In the genomic region with DNA sequence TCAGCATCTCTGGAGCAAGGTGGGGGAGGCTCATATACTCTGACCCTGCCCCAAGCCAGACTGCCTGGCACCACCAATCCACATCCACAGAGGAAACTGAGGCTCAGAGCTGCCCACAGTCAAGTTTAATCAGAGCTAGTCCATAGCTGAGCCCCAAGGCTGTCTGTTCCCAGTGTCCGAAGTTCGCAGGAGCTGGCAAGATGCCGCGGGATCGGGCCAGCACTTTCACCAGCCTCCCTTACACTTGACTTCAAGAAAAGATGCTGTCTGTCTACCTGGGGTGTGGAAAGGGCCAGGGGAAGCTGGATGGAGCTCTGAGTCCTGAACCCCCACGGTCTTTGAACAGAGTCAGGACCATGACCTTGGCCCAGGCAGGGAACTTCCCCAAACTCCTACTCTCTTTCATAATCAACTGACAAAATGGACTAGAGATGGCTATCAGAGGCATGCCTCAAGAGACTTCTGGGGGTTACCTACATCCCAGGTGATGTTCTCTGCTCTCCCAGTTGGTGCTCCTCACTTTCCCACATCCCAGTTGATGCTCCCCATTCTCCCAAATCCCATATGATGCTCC, we compare ENCODE assay signal across 8 mouse cellular contexts. TPM values are rescaled to one million over a fixed set of nuclear protein-coding genes. Genes with fewer than 3 reads are reported as not detected.
DNase-seq lines count a peak whose midpoint lies in the region; ATAC-seq and TF ChIP-seq lines count a peak whose summit lies in the region.

No protein-coding gene starts in this region.

- no peak overlapping the region for H3K4me2 ChIP-seq in lung, embryonic 16.5 days (ENCODE audit: low read depth, low read length)
- H3K4me2 ChIP-seq in intestine, postnatal 0 days (replicated peaks; ENCODE audit: low read depth): no peak overlapping the region
- no peak overlapping the region for H3K4me2 ChIP-seq in neural tube, embryonic 14.5 days (ENCODE audit: low read depth, low read length)

- WGBS in lung, embryonic 16.5 days: 74% methylated on average over 6 of the region's 6 CpGs
- WGBS in lung, adult 2 months: 64% methylated on average over 6 of the region's 6 CpGs
- 71% methylated on average over 6 of the region's 6 CpGs for WGBS in intestine, postnatal 0 days
- 82% methylated on average over 6 of the region's 6 CpGs for WGBS in neural tube, embryonic 14.5 days

- H3K4me1 ChIP-seq in lung, embryonic 16.5 days (replicated peaks; ENCODE audit: control insufficient read depth, insufficient read depth, low read length): peaks cover 20% of the 10 kb centered on the region
- H3K4me1 ChIP-seq in lung, adult 2 months (ENCODE audit: control insufficient read depth, insufficient read depth, low read length): peaks cover 10% of the 10 kb centered on the region
- H3K4me1 ChIP-seq in intestine, postnatal 0 days (replicated peaks; ENCODE audit: control insufficient read depth, insufficient read depth, low read length): no peaks in the 10 kb centered on the region
- peaks cover 16% of the 10 kb centered on the region for H3K4me1 ChIP-seq in neural tube, embryonic 14.5 days (ENCODE audit: control insufficient read depth, insufficient read depth, low read length)

- H3K27me3 ChIP-seq in lung, embryonic 16.5 days (ENCODE audit: control insufficient read depth, insufficient read depth, low read depth, low read length): no peaks in the 10 kb centered on the region
- H3K27me3 ChIP-seq in intestine, postnatal 0 days (replicated peaks; ENCODE audit: control insufficient read depth, insufficient read depth, low read length): no peaks in the 10 kb centered on the region
- H3K27me3 ChIP-seq in neural tube, embryonic 14.5 days (ENCODE audit: control insufficient read depth, insufficient read depth, low read length): no peaks in the 10 kb centered on the region

- peak overlapping the region; percentile 74 for H3K27ac ChIP-seq in lung, embryonic 16.5 days (ENCODE audit: low read length)
- peak overlapping the region; percentile 50 for H3K27ac ChIP-seq in intestine, postnatal 0 days (ENCODE audit: low read depth, low read length)
- peak overlapping the region; percentile 22; the same call in 1 of the 2 replicates for H3K27ac ChIP-seq in neural tube, embryonic 14.5 days (ENCODE audit: low read depth, low read length)

- H3K9me3 ChIP-seq in lung, embryonic 16.5 days (ENCODE audit: control insufficient read depth, low read length): no peaks in the 10 kb centered on the region
- H3K9me3 ChIP-seq in intestine, postnatal 0 days (ENCODE audit: control insufficient read depth): no peaks in the 10 kb centered on the region
- H3K9me3 ChIP-seq in neural tube, embryonic 14.5 days (ENCODE audit: control insufficient read depth, low read length): no peaks in the 10 kb centered on the region

- no peak for TF ChIP-seq CTCF in lung, adult 2 months (IDR thresholded peaks at IDR 0.05; ENCODE audit: insufficient read depth, low read length)
- no peak for TF ChIP-seq CTCF in intestine, postnatal 0 days (IDR thresholded peaks at IDR 0.05; ENCODE audit: low read depth)

- peak overlapping the region; percentile 48 for H3K9ac ChIP-seq in lung, embryonic 16.5 days (ENCODE audit: low read length)
- H3K9ac ChIP-seq in intestine, postnatal 0 days (ENCODE audit: low read depth, low read length): no peak overlapping the region
- H3K9ac ChIP-seq in neural tube, embryonic 14.5 days (replicated peaks; ENCODE audit: low read depth, low read length): no peak overlapping the region

- TF ChIP-seq POLR2A in lung, adult 2 months (IDR thresholded peaks at IDR 0.05; ENCODE audit: borderline replicate concordance, extremely low read depth, low read depth, low read length): no peak

- peak; percentile 47 for DNase-seq in cerebellum, adult 9-10 months
- DNase-seq in cerebellum, adult 9-11 months: no peak
- no peak for DNase-seq in lung, adult 2 months
- DNase-seq in thymus, postnatal 10 days (ENCODE audit: low spot score in 2 of 2): no peak

- ATAC-seq in lung, embryonic 16.5 days (ENCODE audit: low read depth): no peak
- ATAC-seq in intestine, postnatal 0 days: no peak
- ATAC-seq in neural tube, embryonic 14.5 days (ENCODE audit: low read depth): no peak
- no peak for ATAC-seq in activated CD4-positive, CD25-positive, alpha-beta regulatory T cell, adult 4 months

- no peak overlapping the region for H3K4me3 ChIP-seq in lung, embryonic 16.5 days (ENCODE audit: low read length)
- no peak overlapping the region for H3K4me3 ChIP-seq in lung, adult 2 months (replicated peaks; ENCODE audit: extremely low read depth, low read depth, low read length)
- H3K4me3 ChIP-seq in intestine, postnatal 0 days (ENCODE audit: low read depth, low read length): no peak overlapping the region
- H3K4me3 ChIP-seq in neural tube, embryonic 14.5 days (ENCODE audit: low read depth, low read length): no peak overlapping the region

- no peaks in the 10 kb centered on the region for H3K36me3 ChIP-seq in lung, embryonic 16.5 days (ENCODE audit: control insufficient read depth, insufficient read depth, low read length)
- no peaks in the 10 kb centered on the region for H3K36me3 ChIP-seq in intestine, postnatal 0 days (ENCODE audit: control insufficient read depth, insufficient read depth)
- no peaks in the 10 kb centered on the region for H3K36me3 ChIP-seq in neural tube, embryonic 14.5 days (ENCODE audit: control insufficient read depth, insufficient read depth, low read length)

RNA-seq across cellular contexts. Expression of gene Arhgef10l, which starts 34.4 kb away (rescaled TPM):
- polyA plus RNA-seq in lung, embryonic 16.5 days (2015; fragmentation: Nextera tagmentation; extraction: Ambion mirVana): 15.5 and 15.8 TPM in 2 replicates
- 29.2 and 34.6 TPM in 2 replicates for polyA plus RNA-seq in lung, adult 2 months (2012; rRNA removed)
- 3.9 and 5.4 TPM in 2 replicates for polyA plus RNA-seq in intestine, postnatal 0 days (2015; fragmentation: Nextera tagmentation; extraction: Ambion mirVana)
- polyA plus RNA-seq in neural tube, embryonic 14.5 days (2014; fragmentation: Nextera tagmentation; extraction: Ambion mirVana): 18.8 and 24.4 TPM in 2 replicates
- polyA plus RNA-seq in activated CD4-positive, CD25-positive, alpha-beta regulatory T cell, adult 4 months (2017; shearing (Covaris generic)): not detected

Comparison
In these comparisons a context has a peak if more than half of its experiments do, and no peak if none do; other contexts are left out.
1. H3K27ac ChIP-seq: peak in every context shown above with its lines; median percentile 74 in lung, embryonic 16.5 days; 50 in intestine, postnatal 0 days; 22 in neural tube, embryonic 14.5 days.